Mouse (Mus musculus) G1E (cell line): ENCODE results near the gene Rreb1.

ENCODE experiments used
- CTCF ChIP-seq: IDR thresholded peaks from 2 replicates; pipeline ENCODE4 v1.5.1; 2012; ENCODE audit warnings: low read depth, low read length, inconsistent platforms, mixed read lengths
- GATA1 ChIP-seq: IDR thresholded peaks from 2 replicates; pipeline ENCODE4 v1.6.1; 2012; ENCODE audit warnings: borderline replicate concordance, low read length, inconsistent platforms, mixed read lengths
- TAL1 ChIP-seq: conservative IDR thresholded peaks from 2 replicates; pipeline ENCODE4 v1.6.1; 2012; ENCODE audit warnings: low read depth, low read length, inconsistent platforms, mixed read lengths

GRCm38 (mm10) chr13:37734501-37734900 is 43.7 kb upstream of the Rreb1 start:
- no peak for TF ChIP-seq CTCF
- no peak for TF ChIP-seq TAL1
- TF ChIP-seq GATA1 = no peak
